Mouse (Mus musculus) thymus, postnatal 25 days (tissue): ENCODE data around the gene Dleu7.

Source experiments
- DNase-seq: peaks from one replicate; pipeline ENCODE4 v3.0.0; 2022

Gene Dleu7

DNA sequence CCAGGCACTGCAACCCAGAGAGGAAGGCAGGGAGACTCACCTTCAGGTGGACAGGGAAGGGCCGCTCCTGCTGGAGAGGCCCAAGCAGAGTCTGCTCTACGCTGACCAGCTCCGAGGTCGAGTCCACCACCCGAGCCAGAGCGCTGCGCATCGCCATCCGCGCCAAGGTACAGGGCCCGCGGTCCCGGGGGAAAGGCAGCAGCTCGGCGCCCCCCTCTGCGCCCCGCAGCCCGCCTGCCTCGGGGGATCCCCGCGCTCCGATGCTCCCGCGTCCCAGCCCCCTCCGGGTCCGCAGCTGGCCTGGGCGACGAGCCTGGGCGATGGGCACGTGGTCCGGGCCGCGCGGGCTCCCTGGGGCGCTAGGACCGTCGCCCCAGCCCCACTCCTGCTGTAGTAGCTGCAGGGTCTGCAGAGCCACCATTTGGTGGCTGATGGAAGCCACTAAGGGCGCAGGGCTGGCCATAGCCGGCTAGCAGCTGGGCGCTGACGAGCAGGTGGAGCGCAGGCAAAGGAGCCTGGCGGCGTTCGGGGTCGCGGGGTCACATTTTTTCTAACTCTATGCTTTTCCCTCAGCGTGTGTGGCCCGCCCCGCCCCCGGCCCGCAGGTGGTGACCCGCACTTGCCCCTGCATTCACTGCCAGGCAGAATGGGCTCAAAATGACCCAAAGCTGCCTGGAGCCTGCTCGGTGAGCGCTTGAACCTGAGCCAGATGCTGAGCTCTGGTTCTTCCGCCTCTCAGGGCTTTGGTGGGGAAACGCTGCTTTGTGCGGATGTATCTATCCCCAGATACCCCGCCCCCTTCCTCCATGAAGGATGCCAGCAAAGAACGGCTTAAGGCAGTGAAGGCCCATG is at the start of gene Dleu7, which contains the start of gene Rnaseh2b:
TSS of gene Dleu7 (minus strand) at position 560 of the 852 bp plus-strand sequence.
TSS of gene Rnaseh2b (plus strand) at position 102 of the 852 bp plus-strand sequence.
- peak; percentile 73 for DNase-seq

DNA sequence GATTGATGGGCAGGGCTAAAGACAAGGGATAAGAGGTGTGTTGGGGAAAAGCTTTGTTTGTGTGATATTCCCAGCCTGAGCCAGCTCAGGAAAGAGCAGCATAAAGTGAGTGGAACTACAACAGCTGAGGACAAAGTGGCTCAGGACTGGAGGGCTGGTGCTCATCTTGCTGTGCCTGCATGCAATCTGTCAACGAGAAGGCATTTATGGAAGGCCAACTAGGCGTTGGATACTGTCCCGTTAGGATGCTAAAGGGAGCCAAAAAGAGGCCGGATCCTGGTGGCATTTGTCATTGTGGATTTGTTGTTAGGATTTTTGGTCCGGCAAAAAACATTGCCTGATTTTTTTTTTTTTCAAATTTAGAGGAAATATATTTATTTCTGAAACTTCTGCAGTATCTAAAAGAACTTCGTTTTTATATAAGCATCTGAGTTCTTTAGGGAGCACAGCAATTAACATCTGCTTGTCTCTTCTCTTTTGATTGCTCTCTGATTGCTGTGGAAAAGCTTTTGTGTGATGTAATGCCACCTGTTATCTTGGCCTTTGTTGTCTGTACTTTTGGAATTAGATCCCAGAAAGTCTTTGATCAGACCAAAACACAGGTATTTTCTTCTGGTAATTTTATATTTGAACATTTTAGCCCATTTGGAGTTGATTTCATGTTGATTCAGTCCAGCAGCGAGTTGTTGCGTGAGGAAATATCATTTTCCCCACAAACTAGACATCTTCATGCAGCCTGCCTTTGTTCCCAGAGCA is 49.2 kb upstream of the Dleu7 start:
- DNase-seq = no peak

DNA sequence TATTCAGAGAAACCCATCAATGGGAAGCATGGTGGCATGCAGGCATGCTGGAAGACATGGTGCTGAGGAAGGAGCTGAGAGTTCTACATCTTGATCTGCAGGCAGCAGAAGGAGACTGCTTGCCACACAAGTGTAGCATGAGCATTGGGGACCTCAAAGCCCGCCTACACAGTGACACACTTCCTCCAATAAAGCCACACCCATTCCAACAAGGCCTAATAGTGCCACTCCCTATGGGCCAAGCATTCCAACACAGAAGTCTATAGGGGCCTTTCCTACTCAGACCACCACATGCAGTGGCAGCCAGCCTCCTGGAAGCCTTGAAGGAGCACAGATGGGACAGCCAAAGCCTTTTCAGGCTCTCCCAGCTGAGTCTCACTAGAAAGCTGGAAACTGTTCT is 46.3 kb upstream of the Dleu7 start:
- no peak for DNase-seq

DNA sequence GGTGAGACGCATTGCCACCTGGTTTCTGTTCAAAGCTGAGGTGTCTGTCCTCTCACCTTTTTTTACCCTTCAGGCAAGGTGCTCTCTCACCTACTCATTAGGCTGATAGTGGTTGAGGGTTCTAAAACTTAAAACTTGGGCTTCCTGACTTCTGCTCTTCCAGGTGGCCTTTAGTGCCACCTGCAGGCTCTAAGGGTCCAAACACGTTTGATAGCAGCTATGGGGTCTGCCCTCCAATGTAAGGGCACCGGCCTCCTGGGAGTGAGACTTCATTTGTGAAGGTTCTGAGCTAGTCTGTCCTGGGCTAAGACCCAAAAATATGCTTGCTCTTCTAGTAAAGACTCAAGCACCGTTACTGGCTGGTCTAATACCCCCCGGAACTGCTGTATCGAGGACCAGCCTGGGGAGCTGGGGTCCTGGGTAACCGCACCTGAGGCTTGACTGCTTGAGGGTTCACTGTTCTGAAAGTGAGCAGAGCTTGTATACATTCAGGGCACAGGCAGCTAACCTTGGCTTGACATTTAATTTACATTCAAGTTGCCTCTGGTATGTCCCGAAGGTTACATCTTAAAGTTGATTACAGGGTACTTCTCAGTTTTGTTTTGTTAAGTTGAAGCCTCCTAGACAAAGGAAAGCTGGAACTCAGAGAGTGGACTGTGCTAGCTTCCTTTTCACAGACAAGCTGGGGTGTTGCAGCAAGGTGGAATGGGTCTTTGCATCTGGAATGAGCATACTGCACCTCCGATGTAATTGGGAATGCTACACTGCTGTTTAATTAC is 41.3 kb upstream of the Dleu7 start:
- DNase-seq = peak; percentile 39

DNA sequence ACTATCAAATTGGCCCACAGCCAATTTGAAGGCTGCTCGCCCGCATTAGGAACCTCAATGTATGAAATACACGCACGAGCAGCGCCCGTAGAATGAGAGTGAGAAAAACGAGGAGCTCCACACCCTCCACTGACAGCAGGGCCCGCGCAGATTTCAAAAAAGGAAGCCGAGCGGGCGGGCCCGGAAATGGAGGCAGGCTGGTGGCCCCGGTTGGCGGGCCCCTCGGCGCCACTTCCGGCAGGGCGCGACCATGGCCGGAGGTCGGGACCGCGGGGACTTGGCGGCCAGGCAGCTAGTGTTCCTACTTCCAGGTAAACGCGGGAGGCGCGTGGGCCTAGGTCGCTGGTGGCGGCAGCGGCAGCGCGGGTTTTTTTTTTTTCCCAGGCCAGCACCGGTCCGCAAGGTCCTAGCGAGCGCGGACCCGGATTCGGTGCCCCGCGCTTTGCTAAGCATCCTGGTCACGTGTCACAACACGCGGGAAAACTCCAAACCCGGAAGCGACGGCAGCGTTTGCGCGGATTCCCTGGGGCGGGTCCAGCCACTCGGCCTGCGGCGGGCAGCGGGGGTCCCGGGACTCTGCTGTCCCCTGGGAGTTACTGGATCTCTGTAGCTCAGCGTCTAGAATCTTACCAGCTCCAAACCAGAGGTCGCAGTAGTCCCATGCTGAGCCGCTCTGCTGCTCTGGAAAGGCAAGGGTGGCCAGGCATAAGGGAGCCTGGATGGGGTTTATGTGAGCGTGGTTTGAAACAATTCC is 39.2 kb upstream of the Dleu7 start:
- peak; percentile 88 for DNase-seq

DNA sequence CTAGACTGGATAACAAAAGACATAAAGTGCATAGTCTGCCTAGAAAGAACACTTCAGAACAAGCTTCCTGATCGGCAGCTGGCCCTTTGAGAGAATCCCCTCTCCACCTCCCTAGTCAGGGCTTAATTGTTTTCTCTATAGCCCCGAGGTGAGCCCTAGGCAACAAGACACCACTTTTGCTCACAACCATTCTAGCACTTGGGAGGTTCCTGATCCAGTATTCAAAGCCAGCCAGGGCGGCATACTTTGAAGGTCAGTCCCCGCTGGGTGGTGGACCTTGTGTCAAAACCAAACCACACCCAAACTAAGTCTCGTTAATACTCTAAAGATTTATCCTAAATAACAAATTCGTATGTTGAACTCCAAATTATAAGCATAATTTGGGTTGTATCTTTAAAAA is 38.6 kb upstream of the Dleu7 start:
- no peak for DNase-seq

DNA sequence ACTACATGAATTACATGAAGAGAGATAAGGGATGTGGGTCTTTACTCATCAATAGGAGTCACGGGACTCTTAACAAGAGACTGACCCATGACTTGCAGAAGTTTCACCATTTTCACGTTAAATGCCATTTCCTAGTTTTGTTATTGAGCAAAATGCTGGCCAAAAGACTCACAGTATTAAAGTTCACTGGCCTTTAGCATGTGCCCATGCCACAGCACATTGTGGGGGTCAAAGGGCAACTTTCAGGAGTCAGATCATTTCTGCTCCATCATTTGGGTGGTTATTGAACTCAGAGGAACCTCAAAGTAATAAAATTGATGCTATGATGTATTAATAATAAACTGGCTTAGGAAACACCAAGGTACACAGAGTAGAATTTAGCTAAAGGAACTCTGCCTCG is 36.8 kb upstream of the Dleu7 start:
- no peak for DNase-seq

DNA sequence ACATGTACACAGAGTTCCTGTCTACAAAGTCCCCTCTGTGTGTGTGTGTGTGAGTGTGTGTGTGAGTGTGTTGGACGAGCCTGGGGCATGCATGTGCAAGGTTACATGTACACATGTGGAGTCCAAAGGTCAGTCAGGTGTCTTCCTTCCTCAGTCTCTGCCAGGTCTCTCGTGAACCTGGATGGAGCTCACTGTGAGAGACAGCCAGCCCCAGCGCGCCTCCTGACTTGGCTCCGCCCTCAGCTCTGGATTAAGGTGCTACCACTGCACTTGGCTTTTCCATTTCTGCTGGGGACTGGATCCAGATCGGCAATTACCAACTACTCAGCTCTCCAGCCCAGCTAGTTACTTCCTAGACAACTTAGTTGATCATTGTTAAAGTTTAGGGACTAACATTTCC is 35.8 kb upstream of the Dleu7 start:
- DNase-seq = no peak

DNA sequence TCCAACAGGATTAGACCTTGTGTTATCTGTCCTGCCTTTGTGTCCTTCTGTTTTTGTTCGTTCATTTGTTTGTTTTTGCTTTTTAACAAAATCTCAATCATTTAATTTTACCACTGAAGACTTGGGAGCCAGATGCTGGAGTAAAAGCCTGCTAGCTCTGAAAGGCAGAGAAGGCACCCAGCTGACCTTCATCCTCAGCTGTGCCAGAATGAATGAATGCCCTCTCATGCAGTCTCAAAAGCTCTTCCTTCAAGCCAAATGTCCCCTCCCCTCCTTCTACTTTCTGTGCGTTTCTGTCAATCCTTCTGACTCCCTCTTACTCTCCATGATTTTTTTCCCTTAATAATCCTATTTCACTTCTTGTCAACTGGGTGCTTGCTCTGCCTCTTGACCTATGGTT is 34.3 kb upstream of the Dleu7 start:
- DNase-seq = no peak

DNA sequence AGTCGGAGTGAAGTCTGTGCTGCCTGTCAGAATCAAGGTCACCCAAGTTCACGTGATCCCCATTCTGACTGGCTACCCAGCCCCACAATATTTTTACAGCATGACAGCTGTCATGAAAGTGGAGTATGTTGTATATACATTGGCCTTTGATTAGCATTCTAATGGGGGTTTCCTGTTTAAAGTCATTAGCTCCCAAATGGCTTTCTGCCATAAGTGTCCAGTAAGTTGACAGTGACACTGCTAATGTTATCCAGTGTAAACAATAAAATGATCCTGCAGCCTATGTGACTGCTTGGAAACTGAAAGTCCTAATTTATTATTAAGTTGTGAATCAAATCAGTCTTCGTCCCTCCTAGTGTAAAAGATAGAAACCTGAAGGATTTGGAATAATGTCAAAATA is 33.2 kb upstream of the Dleu7 start:
- no peak for DNase-seq

DNA sequence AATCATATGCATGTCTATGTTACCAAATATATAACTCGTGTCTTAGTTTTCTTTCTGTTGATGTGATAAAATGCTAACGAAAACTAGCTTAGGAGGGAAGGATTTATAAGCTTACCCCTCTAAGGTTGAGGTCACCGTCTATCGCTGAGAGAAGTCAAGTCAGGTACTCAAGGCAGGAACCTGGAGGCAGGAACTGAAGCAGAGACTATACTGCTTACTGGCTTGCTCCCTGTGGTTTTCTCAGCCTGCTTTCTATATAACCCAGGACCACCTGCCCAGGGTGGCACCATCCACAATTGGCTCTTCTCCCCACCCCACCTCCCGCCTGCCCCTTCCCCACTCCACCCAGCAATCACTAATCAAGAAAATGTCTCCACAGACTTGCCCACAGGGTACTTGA is 32.1 kb upstream of the Dleu7 start:
- no peak for DNase-seq

DNA sequence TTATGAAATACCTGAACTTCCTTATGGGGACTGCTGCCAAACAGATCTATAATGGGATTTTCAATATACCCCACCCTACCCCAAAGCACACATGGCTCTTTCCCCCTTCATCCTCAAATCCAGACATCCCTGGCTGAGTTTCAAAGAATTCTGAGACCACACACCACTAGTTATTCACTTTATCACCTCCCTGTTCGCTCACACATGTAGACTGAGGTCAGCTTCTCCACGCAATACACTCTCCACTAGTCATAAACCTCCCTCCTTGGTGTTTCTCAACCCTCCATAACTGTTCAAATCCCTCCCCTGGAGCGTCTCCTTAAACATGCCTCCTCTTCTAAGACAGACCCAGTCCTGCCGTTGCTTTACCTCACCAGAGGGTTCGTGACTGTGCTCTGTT is 30.6 kb upstream of the Dleu7 start:
- DNase-seq = no peak

DNA sequence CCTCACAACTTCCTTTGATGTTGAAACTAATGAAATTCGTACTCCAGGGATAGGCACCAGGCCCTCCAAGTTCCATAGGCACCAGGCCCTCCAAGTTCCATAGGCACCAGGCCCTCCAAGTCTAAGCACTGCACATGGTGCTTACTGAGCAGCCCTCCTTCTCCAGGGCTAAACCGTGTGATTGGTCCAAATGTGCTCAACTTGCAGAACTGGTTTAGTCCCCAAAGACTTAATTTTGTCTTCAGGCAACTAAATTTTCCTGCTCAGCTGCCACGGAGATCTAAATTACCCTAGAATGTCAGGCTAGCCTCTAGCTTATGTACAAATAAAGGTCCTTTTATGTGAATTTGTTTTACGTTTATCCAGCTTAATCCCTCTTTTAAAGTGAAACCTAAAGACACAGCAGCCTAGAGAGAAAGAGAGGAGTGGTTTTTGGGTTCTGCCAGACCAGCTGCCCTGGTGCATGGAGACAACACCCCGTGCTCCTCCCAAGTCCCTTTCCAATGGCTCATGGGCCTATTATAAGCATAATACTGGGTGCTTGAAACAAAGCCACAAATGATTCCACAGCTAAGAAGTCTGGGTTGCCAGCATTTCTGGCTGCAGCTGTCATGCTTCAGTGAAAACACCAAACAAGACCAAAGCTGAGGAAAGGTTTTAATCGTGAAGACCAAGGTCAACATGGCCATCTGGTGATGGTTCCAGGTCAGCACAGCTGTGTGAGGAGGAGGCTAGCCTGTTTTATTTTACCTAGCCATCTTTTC is 29.9 kb upstream of the Dleu7 start:
- no peak for DNase-seq

DNA sequence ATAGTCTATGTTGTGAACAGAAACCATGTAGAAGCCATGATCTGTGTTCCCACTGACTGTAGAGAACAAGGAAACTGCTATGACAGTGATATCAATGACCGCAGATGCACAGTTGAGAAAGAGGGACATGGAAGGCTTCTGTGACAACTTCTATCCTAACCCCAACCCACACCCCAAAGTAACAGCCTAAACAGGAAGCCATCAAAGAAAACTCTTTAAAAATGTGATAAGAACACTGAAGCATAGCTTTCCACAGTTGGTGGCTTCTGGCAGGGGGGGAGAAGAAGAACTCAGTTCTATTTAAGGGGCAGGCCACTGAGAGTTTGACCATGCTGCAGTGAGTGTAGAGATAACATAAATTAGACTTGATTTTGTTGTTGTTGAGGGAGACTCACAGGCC is 18.8 kb upstream of the Dleu7 start:
- no peak for DNase-seq

DNA sequence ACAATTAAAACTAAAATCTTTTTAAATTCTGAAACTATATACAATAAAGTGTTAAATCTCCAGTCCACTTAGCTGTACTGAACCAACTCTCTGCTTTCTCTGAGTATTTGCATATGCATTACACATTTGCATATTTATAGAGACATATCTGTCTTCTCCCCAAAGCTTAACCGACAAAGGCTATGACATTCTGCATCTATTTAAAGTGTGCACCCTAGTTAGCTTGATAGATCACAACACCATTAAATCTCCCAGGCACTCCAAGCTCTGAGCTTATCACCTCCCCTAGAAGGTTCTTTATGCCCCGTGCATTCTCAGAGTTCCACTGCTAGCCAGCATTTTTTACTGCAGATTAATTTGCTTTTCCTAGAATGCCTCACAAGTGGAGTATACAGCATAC is 16.2 kb upstream of the Dleu7 start:
- DNase-seq = no peak

DNA sequence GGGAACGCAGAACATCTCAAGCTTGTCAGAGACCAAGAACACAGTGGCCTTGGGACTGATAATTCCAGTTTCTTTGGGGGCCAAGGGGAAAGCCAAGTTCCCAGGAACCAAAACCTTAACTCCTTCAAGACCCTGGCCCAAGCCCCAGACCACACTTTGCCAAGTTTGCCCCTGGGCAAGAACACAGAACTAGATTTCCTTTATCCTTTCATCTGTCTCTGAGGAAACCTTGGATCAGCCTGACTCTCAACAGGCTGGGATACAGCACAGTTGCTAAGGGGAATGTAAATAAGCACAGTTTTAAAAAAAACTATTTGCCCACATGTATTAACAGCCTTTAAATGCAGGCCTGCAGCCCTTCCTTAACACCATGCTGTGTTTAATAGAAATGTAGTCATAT is 14.7 kb upstream of the Dleu7 start:
- no peak for DNase-seq

DNA sequence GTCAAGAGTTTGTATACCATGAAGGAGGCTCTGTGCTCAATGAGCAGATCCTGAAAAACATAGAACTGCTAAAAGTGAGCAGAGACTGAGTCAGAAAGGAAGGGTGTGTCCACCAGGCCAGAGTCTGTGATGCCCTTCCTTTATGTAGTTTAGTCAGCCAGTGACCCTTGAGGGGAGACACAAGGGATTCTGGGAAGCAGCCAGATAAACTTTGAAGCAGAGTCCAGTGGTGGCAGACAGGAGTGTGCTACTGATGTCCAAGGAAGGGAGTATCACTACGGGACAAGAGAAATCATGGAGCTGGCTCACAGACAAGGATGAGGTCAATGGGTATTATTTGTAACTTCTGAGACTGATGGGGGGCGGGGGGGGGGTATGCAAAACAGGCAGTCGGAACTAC is 7.2 kb upstream of the Dleu7 start:
- DNase-seq = no peak

DNA sequence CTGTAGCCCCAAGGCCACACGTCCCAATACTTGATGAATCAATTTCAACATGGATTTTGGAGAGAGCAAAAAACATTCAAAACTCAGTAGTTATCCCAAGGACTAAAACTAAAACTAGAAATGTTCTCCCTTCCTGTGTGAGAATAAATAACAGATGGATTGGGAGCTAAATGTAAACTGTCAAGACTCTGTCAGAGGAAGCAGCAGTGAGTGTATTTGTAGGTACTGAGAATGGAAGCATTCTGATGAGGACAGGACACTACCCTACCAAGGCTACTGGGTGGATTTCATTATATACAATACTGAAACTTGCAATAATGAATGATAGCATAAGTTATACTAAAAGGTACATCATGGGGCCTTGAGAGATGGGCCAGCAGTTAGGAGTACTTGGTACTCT is 6.0 kb upstream of the Dleu7 start:
- no peak for DNase-seq

DNA sequence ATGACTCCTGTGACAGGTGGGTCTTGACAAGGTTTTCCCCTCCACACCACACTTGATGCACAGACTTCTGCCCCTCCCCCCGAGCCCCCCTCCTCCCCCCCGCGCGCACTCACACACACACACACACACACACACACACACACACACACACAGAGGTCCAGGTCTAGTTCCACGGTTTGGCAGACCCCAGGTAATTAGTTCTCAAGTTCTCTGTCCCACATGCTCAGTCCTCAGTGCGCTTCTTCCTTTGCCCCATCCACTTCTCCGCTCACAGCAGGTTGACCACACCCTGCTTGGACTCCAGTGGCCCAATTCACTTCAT is 720 bp downstream of the Dleu7 start:
- no peak for DNase-seq

DNA sequence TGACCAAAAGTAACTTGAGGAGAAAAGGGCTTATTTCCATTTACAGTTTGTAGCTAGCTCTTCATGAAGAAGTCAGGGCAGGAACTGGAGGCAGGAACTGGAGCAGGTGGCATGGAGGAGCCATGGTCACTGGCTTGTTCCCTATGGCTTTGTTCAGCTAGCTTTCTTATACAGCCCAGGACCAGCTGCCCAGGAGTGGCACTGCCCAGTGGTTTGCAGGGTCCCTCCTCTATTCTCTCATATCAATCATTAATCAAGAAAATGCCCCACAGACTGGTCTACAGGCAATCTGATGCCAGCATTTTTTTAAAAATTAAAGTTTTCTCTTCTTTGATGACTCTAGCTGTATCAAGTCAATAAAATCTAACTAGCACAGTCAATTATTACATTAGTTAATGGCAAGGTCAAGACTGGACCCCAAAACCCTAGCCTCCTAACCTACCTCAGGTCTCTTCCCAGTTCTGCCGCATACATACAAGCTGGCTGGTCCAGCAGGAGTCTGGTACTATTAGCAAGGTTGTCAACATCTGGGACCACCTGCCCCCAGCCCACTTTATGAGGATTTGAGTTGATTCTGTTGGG is 1.4 kb downstream of the Dleu7 start:
- DNase-seq = no peak

DNA sequence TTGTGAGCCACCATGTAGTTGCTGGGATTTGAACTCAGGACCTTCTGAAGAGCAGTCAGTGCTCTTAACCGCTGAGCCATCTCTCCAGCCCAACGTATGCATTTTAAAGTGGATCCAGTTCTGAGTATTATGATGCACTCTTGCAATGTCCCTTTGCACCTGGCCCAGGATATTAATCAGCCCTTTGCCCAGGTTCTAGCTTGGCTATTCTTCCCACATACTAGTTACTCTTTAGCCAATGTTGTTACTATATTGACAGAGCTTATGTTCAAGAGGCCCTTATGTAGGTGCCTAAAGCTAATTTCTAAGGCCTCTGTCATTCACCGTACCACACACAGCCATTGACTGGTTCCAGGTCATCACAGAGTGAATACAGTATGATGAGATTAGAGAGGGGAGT is 4.1 kb downstream of the Dleu7 start:
- DNase-seq = no peak

DNA sequence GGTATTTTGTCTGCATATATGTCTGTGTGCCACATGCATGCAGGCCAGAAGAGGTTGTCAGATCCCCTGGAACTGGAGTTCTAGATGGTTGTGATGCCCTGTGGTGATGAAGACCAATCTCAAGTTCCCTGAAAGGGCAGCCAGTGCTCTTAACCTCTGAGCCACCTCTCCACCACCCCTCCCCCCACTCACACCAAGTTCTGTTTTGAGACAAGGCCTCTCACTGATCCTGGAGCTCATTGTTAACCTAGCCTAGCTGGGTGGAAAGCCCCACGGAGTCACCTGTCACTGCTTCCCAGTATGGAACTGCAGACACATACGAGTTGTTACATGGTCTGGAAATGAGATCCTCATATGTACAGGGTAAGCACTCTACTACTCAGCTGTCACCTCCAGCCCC is 9.9 kb downstream of the Dleu7 start:
- DNase-seq = no peak
